Mouse (Mus musculus) adrenal gland, postnatal 0 days (tissue): Measurements from ENCODE around the gene Mpped2. TPM values are rescaled to one million over a fixed set of nuclear protein-coding genes. Genes with fewer than 3 reads are reported as not detected.

Experiments used
- polyA plus RNA-seq: library from polyadenylated mRNA; unstranded; fragments of >200 nt; fragmentation: Nextera tagmentation; extraction: Ambion mirVana; gene quantifications from 2 replicates; pipeline ENCODE4 v1.2.1, GENCODE M21; 2015

The Mpped2 gene
- polyA plus RNA-seq = 25.4 and 34.4 TPM in 2 replicates

GRCm38 (mm10) chr2:106692783-106693701 lies at the start of gene Mpped2:
Gene Mpped2, plus strand, starts transcription at chr2:106693269.

